Mouse (Mus musculus) stomach, adult 2 months (tissue): ENCODE results near the gene Hsd17b10. TPM values are rescaled to one million over a fixed set of nuclear protein-coding genes. Genes with fewer than 3 reads are reported as not detected.

Source experiments
- polyA plus RNA-seq: library from polyadenylated mRNA; depleted of rRNA; stranded (reverse); fragments of >200 nt; gene quantifications from 2 replicates; pipeline ENCODE4 v1.2.3, GENCODE M21; 2012; rRNA removed

Hsd17b10 gene
- polyA plus RNA-seq: 41.8 and 45.4 TPM in 2 replicates

DNA sequence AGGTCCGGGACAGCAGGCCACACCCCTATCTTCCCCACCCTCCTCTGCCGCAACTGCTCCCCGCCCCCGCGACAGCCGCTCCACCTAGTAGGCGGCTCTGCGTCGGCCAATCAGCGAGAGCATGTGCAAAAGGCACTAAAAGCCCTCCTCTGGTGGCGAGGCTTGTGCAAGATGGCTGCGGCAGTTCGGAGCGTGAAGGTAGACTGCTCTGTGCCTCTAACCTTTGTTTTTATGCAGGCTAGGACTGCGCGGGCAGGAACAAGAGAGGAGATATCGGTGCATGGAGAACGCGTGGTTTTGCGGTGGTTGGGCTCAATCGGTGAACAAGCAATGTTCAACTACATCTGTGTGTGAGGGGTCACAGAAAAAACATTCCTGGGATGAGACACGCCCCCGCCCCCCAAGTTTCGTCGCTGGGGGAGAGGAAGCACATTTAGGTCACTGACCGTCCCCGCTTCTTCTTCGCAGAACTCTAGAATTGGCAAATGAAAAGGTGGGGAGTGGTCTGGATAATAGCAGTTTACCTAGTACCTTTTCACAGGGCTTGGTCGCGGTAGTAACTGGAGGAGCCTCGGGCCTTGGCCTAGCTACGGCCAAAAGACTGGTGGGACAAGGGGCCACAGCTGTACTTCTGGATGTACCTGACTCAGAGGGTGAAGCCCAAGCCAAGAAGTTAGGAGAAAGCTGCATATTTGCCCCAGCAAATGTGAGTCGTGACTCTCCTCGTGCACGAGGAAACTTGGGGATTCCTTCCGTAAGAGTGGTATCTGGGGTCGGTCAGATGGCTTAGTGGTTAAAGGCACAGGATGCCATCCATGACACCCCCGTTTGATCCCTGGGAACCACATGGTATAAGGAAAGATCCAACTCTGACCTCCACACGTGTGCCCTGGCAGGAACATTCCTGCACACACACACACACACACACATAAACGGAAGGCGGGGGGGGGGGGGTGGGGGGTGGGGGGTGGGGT lies at the start of gene Hsd17b10:
Hsd17b10 (plus strand) TSS at position 109 of the 974 bp plus-strand sequence.

DNA sequence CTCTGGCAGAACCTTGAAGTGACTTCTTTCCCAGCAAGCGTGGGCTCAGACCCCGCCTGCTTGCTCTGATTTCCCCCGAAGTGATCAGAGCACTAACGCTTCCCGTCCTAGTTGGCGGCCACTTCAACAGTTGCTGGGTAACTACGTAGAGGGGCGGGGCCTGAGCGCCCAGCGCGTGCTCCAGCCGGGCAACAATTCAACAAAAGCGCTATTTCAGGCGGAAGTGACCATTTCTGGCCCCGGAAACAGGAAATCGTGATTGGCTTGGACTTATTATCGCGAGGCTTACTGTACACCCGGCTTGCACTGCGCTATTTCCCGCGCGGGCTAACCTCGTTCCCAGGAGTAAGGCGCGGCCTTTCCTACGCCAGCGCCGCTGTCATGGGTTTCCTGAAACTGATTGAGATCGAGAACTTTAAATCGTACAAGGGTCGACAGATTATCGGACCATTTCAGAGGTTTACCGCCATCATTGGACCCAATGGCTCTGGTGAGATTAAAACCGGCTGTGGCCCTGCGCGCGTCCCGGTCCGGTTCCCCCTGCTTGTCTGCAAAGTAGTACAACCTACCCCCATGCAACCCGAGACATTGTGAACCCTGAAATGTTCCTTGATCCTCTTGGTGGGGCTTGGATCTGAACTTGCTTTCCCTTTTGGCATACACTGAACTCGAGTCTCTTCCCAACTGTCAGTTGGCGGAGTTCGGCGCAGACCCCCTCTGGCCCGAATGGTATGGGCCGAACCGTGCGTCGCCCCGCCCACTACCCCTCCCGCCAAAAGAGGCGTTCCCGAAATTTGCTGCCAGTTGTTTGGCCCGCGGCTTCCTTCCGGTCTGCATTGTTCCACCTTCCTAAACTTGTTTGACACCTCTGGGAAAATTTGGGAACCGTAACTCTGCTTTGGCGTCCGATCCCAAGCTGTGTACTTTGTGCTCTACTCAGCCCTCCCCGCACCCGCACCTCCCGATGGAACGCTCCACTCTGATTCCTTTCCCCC lies 14.8 kb downstream of the Hsd17b10 start, which contains the start of the genes Ribc1 and Smc1a:
Ribc1 (minus strand) TSS at position 145 of the 995 bp plus-strand sequence.
Smc1a (plus strand) TSS at position 278 of the 995 bp plus-strand sequence.

Other genes with a start within 250 kb of the Hsd17b10 start
- gene Huwe1, start 201.0 kb upstream of the Hsd17b10 start, polyA plus RNA-seq: 9.9 and 14.5 TPM in 2 replicates
- gene Ribc1, start 14.4 kb downstream of the Hsd17b10 start, polyA plus RNA-seq: 0.12 and 0.15 TPM in 2 replicates
- 4.1 and 6.0 TPM in 2 replicates for gene Smc1a, start 14.6 kb downstream of the Hsd17b10 start, polyA plus RNA-seq
- 6.9 and 7.2 TPM in 2 replicates for gene Iqsec2, start 142.4 kb downstream of the Hsd17b10 start, polyA plus RNA-seq
- 30.0 and 31.5 TPM in 2 replicates for gene Kdm5c, start 231.2 kb downstream of the Hsd17b10 start, polyA plus RNA-seq